Mouse (Mus musculus) layer of hippocampus, adult 2 months (tissue): ENCODE results near the gene Tex21. TPM values are rescaled to one million over a fixed set of nuclear protein-coding genes. Genes with fewer than 3 reads are reported as not detected.
A peak's percentile ranks its signal among the peaks of the same experiment; 100 is the strongest.

Experiments
- DNase-seq, 2 experiments: peaks; one replicate each; pipeline ENCODE4 v3.0.0; 2022; ENCODE audit warnings: low spot score in 2 of 2
- H3K27ac ChIP-seq: fragments of 200-600 bp; 2 replicates; pipeline ENCODE4 v1.8.1; 2022
- H3K4me3 ChIP-seq: fragments of 200-600 bp; 2 replicates; pipeline ENCODE4 v1.8.1; 2022; ENCODE audit warnings: mild to moderate bottlenecking
- CTCF ChIP-seq: fragments of 200-600 bp; conservative IDR thresholded peaks from 2 replicates; pipeline ENCODE4 v1.8.1; 2022; ENCODE audit warnings: antibody characterized with exemption, mild to moderate bottlenecking, moderate library complexity
- long read RNA-seq, 2 experiments: library from polyadenylated mRNA; stranded (forward); transcript quantifications; one replicate each; pipeline ENCODE4 v2.0.0; 2021; ENCODE audit warnings: borderline mapping rate in 2 of 2
- total RNA-seq, 2 experiments: library from RNA; stranded (reverse); gene quantifications; 2 replicates each; pipeline ENCODE4 v1.2.3; 2021

The Tex21 gene
- not detected for total RNA-seq
- long read RNA-seq, experiment 1, partial matches to known transcripts, result 0 of 1 reads
- long read RNA-seq, experiment 1, other reads (novel, unspliced or antisense), result 1 of 1 reads
- long read RNA-seq, experiment 2, partial matches to known transcripts, result 0 of 1 reads
- long read RNA-seq, experiment 2, other reads (novel, unspliced or antisense), result 1 of 1 reads

GRCm38 (mm10) chr12:76246646-76247045 lies at the start of gene Tex21:
Tex21 (minus strand) TSS chr12:76246746.
- DNase-seq, result no peak

DNA sequence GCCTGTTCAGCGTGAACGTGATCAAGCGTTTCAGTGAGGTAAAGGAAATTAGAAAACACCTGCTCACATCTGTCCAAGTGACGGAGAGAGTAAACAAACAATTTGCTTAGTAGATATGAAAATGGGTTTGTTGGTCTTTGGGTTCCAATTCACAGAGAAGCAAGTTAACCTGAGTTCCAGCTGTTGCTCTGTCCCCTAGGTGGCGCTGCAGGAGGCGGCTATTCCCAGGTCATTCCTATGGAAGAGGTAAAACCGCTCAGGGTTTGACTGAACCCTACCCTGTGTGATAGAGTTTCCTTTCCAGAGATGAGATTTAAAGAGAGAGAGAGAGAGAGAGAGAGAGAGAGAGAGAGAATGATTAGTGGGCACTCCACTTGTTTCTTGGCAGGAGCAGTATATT lies 46.6 kb upstream of the Tex21 start:
- no peak overlapping the region for H3K27ac ChIP-seq
- peak; percentile 88 for TF ChIP-seq CTCF
- DNase-seq, result peak; percentile 30 to 70
- H3K4me3 ChIP-seq, result no peak overlapping the region

More at GRCm38 (mm10) chr12:76246646-76247045, at the start of gene Tex21:
- no peak within 1 kb of the TSS for H3K4me3 ChIP-seq
- no peak within 1 kb of the TSS for H3K27ac ChIP-seq
- no peak for TF ChIP-seq CTCF

DNA sequence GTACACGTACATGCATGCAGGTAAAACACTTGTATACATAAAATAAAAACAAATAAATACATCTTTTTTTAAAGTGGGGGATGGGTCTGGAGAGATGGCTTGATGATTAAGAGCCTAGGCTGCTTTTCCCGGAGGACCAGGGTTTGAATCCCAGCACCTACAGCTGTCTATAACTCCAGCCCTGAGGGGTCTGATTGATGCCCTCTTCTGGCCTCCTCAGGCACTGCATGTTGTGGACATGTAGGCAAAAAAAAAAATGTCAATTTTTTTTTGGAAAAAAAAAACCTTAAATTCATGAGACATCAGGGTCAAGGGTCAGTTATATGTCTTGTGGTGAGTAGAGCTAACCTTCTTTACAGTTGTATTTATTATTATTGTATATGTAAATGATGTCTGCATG lies 43.7 kb upstream of the Tex21 start:
- Histone ChIP-seq H3K4me3 (no peak overlapping the region), H3K27ac (no peak overlapping the region)
- peak; percentile 68 for TF ChIP-seq CTCF
- no peak for DNase-seq

DNA sequence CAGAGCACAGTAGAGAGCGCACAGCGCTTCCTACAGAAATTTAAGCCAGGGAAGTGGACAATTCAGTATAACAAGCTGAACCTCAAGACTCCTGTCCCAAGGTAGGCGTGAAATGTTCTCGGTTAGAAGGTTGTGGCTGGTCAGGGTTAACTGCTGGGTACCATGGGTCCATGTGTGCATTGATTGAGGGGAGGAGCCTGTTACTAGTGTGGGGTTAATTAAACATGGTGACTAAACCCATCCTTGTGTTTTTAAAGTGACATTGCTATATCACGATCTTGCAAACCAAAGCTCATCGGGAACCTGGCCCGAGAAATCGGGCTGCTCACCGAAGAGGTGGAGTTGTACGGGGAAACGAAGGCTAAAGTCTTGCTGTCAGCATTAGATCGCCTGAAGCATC lies 42.9 kb upstream of the Tex21 start:
- no peak overlapping the region for H3K4me3 ChIP-seq
- no peak for TF ChIP-seq CTCF
- H3K27ac ChIP-seq, result peak overlapping the region; percentile 89; the same call in 1 of the 2 replicates
- DNase-seq, result no peak

GRCm38 (mm10) chr12:76288494-76288893 lies 41.9 kb upstream of the Tex21 start:
- no peak for TF ChIP-seq CTCF
- H3K4me3 ChIP-seq, result no peak overlapping the region
- DNase-seq, result no peak
- H3K27ac ChIP-seq, result peak overlapping the region; percentile 89

DNA sequence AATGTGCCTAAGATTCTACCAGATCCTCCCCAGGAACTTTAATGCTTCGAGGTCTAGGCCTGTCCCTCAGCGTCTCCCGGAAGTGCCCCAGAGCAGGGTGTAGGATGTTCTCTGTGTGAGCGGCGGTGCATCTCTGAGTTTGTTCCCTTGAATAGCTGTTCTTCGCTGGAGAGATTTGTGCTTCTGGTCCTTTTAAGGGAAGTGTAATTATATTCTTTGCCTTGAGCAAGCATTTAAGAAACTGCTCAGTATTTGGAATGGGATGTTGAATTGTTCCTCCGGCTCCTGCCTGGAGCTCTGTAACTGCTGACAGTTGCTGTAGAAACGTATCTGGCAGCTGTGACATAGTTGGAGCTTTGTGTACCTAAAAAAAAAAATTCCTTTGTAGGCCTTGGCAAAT lies 41.4 kb upstream of the Tex21 start:
- DNase-seq, result peak; percentile 37 to 53
- no peak for TF ChIP-seq CTCF
- H3K4me3 ChIP-seq, result no peak overlapping the region; the same call in 1 of the 2 replicates
- peak overlapping the region; percentile 89 for H3K27ac ChIP-seq

DNA sequence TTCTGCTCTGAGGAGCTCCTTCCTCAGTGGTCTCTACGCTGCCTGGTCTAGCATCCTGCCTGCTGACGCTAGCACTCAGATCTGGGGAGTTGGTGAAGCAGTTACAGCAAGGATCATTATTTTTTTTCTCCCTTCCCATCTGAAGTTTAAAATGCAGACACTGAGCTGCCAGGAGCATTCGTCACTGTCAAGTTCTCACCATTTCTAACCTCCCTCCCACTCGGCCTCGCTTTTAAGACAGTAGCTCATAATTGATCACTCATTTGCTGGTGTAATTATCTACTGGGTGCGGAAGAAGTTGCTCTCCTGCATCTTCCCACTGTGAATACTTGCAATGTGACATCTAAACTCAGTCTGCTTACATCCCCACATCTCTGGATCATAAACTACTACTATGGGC lies 38.9 kb upstream of the Tex21 start:
- no peak for TF ChIP-seq CTCF
- Histone ChIP-seq H3K4me3 (no peak overlapping the region), H3K27ac (peak overlapping the region; percentile 64)
- DNase-seq, result no peak

DNA sequence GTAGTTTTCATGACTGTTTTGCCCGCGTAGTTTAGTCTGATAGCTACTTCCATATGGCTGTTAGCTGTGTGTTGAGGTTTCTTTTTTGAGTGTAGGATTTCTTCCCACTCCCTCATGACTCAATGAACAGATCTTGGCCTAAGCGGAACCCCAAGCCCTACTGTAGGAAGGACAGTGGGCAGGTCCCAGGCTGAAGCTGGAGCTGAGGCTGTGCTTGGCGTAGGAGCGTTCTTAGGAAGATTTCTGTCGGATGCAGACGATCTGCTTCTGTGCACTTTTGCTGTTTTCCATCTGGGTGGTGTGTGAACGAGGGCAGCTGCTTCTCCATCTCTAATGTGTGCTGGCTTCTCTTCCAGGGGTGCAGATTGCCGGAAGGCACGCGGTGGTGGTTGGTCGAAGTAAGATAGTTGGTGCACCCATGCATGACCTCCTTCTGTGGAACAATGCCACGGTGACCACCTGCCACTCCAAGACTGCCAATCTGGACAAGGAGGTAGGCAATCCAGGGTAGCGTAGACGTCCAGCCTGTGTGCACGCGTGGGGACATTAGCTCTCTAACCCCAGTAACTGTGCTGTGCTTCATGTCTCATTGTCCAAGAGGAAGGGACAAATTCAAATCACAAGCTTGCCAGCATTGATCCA lies 36.1 kb upstream of the Tex21 start:
- TF ChIP-seq CTCF, result no peak
- no peak overlapping the region for H3K4me3 ChIP-seq
- peak overlapping the region; percentile 61 for H3K27ac ChIP-seq
- no peak for DNase-seq

- no peak overlapping the region for H3K4me3 ChIP-seq
- TF ChIP-seq CTCF, result no peak
- DNase-seq, result no peak
- peak overlapping the region; percentile 61 for H3K27ac ChIP-seq
Observed at GRCm38 (mm10) chr12:76282132-76282531, 35.6 kb upstream of the Tex21 start.

GRCm38 (mm10) chr12:76281111-76281660 lies 34.6 kb upstream of the Tex21 start:
- Histone ChIP-seq H3K27ac (peak overlapping the region; percentile 49), H3K4me3 (no peak overlapping the region)
- no peak for DNase-seq
- TF ChIP-seq CTCF, result no peak

GRCm38 (mm10) chr12:76280556-76280955 lies 34.0 kb upstream of the Tex21 start:
- Histone ChIP-seq H3K27ac (peak overlapping the region; percentile 49), H3K4me3 (no peak overlapping the region)
- no peak for TF ChIP-seq CTCF
- no peak for DNase-seq

DNA sequence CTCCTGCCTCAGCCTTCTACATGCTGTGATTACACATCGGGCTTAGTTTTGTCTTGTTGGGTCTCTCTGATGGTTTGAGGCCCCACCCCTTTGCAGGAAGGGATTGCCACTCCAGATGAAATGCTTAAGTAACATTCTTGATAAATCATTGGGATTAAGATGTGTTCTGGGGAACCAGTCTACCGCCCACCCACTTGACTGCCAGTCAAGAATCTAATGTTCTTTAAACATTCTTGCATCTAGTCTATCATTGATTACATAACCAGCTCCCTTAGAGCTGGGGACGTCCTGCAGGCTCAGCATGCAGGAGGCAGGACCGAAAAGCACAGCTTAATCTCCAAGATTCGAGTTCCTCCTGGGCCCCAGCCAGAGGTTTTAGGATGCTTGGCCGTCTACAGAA lies 31.7 kb upstream of the Tex21 start:
- Histone ChIP-seq H3K4me3 (no peak overlapping the region), H3K27ac (peak overlapping the region; percentile 43; the same call in 1 of the 2 replicates)
- no peak for TF ChIP-seq CTCF
- no peak for DNase-seq

- Histone ChIP-seq H3K4me3 (no peak overlapping the region), H3K27ac (no peak overlapping the region)
- no peak for DNase-seq
- no peak for TF ChIP-seq CTCF
Observed at GRCm38 (mm10) chr12:76272610-76273524, 26.3 kb upstream of the Tex21 start.
